Mouse (Mus musculus) cerebellum, adult 11-12 months (tissue): ENCODE results near the gene Kif3a.
A peak's percentile ranks its signal among the peaks of the same experiment; 100 is the strongest.

Experiments
- DNase-seq: peaks from one replicate; pipeline ENCODE4 v3.0.0; 2022

Kif3a gene

GRCm38 (mm10) chr11:53567224-53568014, at the start of gene Kif3a:
Kif3a (plus strand) TSS chr11:53567379.
- peak; percentile 98 for DNase-seq

GRCm38 (mm10) chr11:53518759-53519158, 48.4 kb upstream of the Kif3a start:
- no peak for DNase-seq

- peak; percentile 83 for DNase-seq
Measured at GRCm38 (mm10) chr11:53519207-53520121, 47.7 kb upstream of the Kif3a start, which contains the start of gene Sept8. Sept8 (plus strand) TSS chr11:53519257.

- DNase-seq = peak; percentile 89
Measured at GRCm38 (mm10) chr11:53520122-53520978, 46.8 kb upstream of the Kif3a start.

- DNase-seq = peak; percentile 70
Measured at GRCm38 (mm10) chr11:53521120-53521820, 45.9 kb upstream of the Kif3a start.

- DNase-seq = no peak
Measured at GRCm38 (mm10) chr11:53521821-53522131, 45.4 kb upstream of the Kif3a start.

- DNase-seq = no peak
Measured at GRCm38 (mm10) chr11:53522362-53522761, 44.8 kb upstream of the Kif3a start.

- DNase-seq = peak; percentile 91
Measured at GRCm38 (mm10) chr11:53522930-53523329, 44.2 kb upstream of the Kif3a start.

GRCm38 (mm10) chr11:53523545-53524405, 43.4 kb upstream of the Kif3a start:
- peak; percentile 70 for DNase-seq

- DNase-seq = peak; percentile 63
Measured at GRCm38 (mm10) chr11:53524905-53525304, 42.3 kb upstream of the Kif3a start.

- peak; percentile 59 for DNase-seq
Measured at GRCm38 (mm10) chr11:53525461-53525860, 41.7 kb upstream of the Kif3a start.

- DNase-seq = no peak
Measured at GRCm38 (mm10) chr11:53528397-53529252, 38.6 kb upstream of the Kif3a start.

GRCm38 (mm10) chr11:53529253-53529557, 38.0 kb upstream of the Kif3a start:
- DNase-seq = peak; percentile 89

GRCm38 (mm10) chr11:53530001-53530400, 37.2 kb upstream of the Kif3a start:
- DNase-seq = no peak

- no peak for DNase-seq
Measured at GRCm38 (mm10) chr11:53531578-53532230, 35.5 kb upstream of the Kif3a start.

GRCm38 (mm10) chr11:53532231-53532620, 35.0 kb upstream of the Kif3a start:
- DNase-seq = no peak

- peak; percentile 78 for DNase-seq
Measured at GRCm38 (mm10) chr11:53539002-53539491, 28.1 kb upstream of the Kif3a start.

GRCm38 (mm10) chr11:53540394-53540793, 26.8 kb upstream of the Kif3a start:
- no peak for DNase-seq

GRCm38 (mm10) chr11:53541222-53541621, 26.0 kb upstream of the Kif3a start:
- DNase-seq = peak; percentile 59

- no peak for DNase-seq
Measured at GRCm38 (mm10) chr11:53543021-53543420, 24.2 kb upstream of the Kif3a start.
